ENCODE assay signal across 25 mouse cellular contexts in the genomic region with DNA sequence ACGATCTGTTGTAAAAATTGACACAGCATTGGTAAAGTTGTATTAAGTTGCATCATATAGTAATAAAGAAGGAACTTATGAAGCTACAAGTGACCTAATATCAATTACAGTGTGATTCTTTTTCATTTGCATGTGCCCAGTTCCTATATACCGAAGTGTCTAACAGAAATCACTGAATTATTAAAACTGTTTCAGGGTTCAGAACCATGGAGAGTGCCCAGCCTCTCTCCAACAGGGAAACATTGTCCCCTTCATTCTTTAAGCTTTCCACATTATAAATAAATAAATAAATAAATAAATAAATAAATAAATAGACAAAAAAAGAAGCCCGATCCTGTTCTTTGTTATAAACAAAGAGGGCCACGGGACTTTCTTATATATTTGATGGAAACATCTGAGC.
DNase-seq lines count a peak whose midpoint lies in the region; ATAC-seq and TF ChIP-seq lines count a peak whose summit lies in the region.
"Had no signal": no experiment of that assay in that cellular context is flagged by ENCODE, and none has a peak within 500 bp of the region (broad histone marks: within the 10 kb centered on the region; RNA-seq: fewer than 3 reads in every experiment).

No protein-coding gene starts in this region.

- H3K27ac ChIP-seq in kidney, embryonic 16.5 days (ENCODE audit: low read length) = no peak overlapping the region
- H3K27ac ChIP-seq in gastrocnemius, adult 2 months = no peak overlapping the region
- H3K27ac ChIP-seq: embryonic facial prominence, embryonic 12.5 days; forebrain, embryonic 15.5 days; heart, embryonic 15.5 days; hindbrain, embryonic 10.5 days; layer of hippocampus, adult 2 months; macrophage; midbrain, embryonic 13.5 days; neural tube, embryonic 13.5 days had no signal

- H3K4me1 ChIP-seq in kidney, embryonic 16.5 days (ENCODE audit: insufficient read depth, low read length) = no peaks in the 10 kb centered on the region
- H3K4me1 ChIP-seq: embryonic facial prominence, embryonic 12.5 days; heart, embryonic 15.5 days had no signal

- no peak for TF ChIP-seq CTCF in gastrocnemius, adult 2 months (IDR thresholded peaks at IDR 0.05)

- intact Hi-C loops in gastrocnemius, adult 2 months (cut with DNase I) = no loop called here

- no peaks in the 10 kb centered on the region for H3K36me3 ChIP-seq in kidney, embryonic 16.5 days (ENCODE audit: insufficient read depth, low read length)
- H3K36me3 ChIP-seq: embryonic facial prominence, embryonic 12.5 days; forebrain, embryonic 15.5 days; G1E; heart, embryonic 15.5 days; hindbrain, embryonic 10.5 days; midbrain, embryonic 13.5 days; neural tube, embryonic 13.5 days had no signal

- DNase-seq in kidney, postnatal 10 days = peak; percentile 16
- DNase-seq in 3T3-L1 (ENCODE audit: low read depth, low spot score) (peak; percentile 1), ES-CJ7 (ENCODE audit: low read depth, low spot score) (peak; percentile 2)
- DNase-seq in embryo, embryonic 11 days = peak; percentile 30
- DNase-seq in cerebellum, adult 18-20 months = no peak
- DNase-seq in gastrocnemius, adult 2 months = no peak
- DNase-seq in ovary, postnatal 36 days (ENCODE audit: low spot score) = no peak
- DNase-seq: adrenal gland, adult 2 months; cerebellum, adult 9-11 months; gastrocnemius, postnatal 36 days; kidney, adult 9 months; layer of hippocampus, postnatal 36 days; liver; right cerebral cortex, postnatal 14 days; thymus, postnatal 4 days had no signal

- no peak for ATAC-seq in kidney, embryonic 16.5 days (ENCODE audit: low FRiP score, low TSS enrichment)
- ATAC-seq: forebrain, embryonic 15.5 days; midbrain, embryonic 13.5 days had no signal

- no peaks in the 10 kb centered on the region for H3K27me3 ChIP-seq in kidney, embryonic 16.5 days (ENCODE audit: insufficient read depth, low read length)
- H3K27me3 ChIP-seq: embryonic facial prominence, embryonic 12.5 days; forebrain, embryonic 15.5 days; heart, embryonic 15.5 days; midbrain, embryonic 13.5 days; neural tube, embryonic 13.5 days had no signal

- H3K9ac ChIP-seq in kidney, embryonic 16.5 days (replicated peaks; ENCODE audit: low read length) = no peak overlapping the region
- H3K9ac ChIP-seq: embryonic facial prominence, embryonic 12.5 days; forebrain, embryonic 15.5 days; heart, embryonic 15.5 days; midbrain, embryonic 13.5 days; neural tube, embryonic 13.5 days had no signal

- no peaks in the 10 kb centered on the region for H3K9me3 ChIP-seq in kidney, embryonic 16.5 days (ENCODE audit: low read length)
- H3K9me3 ChIP-seq: embryonic facial prominence, embryonic 12.5 days; forebrain, embryonic 15.5 days; G1E; heart, embryonic 15.5 days; hindbrain, embryonic 10.5 days; midbrain, embryonic 13.5 days; neural tube, embryonic 13.5 days had no signal

- no peak overlapping the region for H3K4me3 ChIP-seq in kidney, embryonic 16.5 days (ENCODE audit: low read length)
- no peak overlapping the region for H3K4me3 ChIP-seq in gastrocnemius, adult 2 months
- H3K4me3 ChIP-seq: embryonic facial prominence, embryonic 12.5 days; forebrain, embryonic 15.5 days; heart, embryonic 15.5 days; hindbrain, embryonic 10.5 days; layer of hippocampus, adult 2 months; midbrain, embryonic 13.5 days; neural tube, embryonic 13.5 days had no signal

- 83% methylated on average over 4 of the region's 4 CpGs for WGBS in kidney, embryonic 16.5 days

- no peak overlapping the region for H3K4me2 ChIP-seq in kidney, embryonic 16.5 days (replicated peaks; ENCODE audit: low read depth, low read length)
- H3K4me2 ChIP-seq: embryonic facial prominence, embryonic 12.5 days; forebrain, embryonic 15.5 days; heart, embryonic 15.5 days; midbrain, embryonic 13.5 days; neural tube, embryonic 13.5 days had no signal

Comparison
In these comparisons a context has a peak if more than half of its experiments do, and no peak if none do; other contexts are left out.
1. DNase-seq: peak in kidney, postnatal 10 days (single experiment), 3T3-L1 (single experiment), ES-CJ7 (single experiment) and embryo, embryonic 11 days (single experiment); none in cerebellum, adult 18-20 months (0 of 2), gastrocnemius, adult 2 months (single experiment) and ovary, postnatal 36 days (single experiment).